Mouse (Mus musculus) hindbrain, embryonic 14.5 days (tissue): Measurements from ENCODE around the gene Gm853. TPM values are rescaled to one million over a fixed set of nuclear protein-coding genes. Genes with fewer than 3 reads are reported as not detected.

Experiments used
- ATAC-seq: fragments of 200-750 bp; cut with Nextera tagmentation; 2 replicates; pipeline ENCODE4 v1.8.0; 2017; ENCODE audit warnings: moderate number of reproducible peaks, mild to moderate bottlenecking, moderate TSS enrichment, moderate library complexity; ENCODE audit not compliant: low FRiP score
- DNase-seq: peaks from one replicate; pipeline ENCODE4 v3.0.0-alpha.2; 2015; ENCODE audit warnings: low spot score
- H3K27ac ChIP-seq: fragments of 300-500 bp; sonication (generic); 2 replicates; pipeline ENCODE4 v1.5.1; 2014; ENCODE audit warnings: mild to moderate bottlenecking, moderate library complexity
- H3K27me3 ChIP-seq: fragments of 300-500 bp; sonication (generic); 2 replicates; pipeline ENCODE4 v1.6.1; 2014; ENCODE audit warnings: mild to moderate bottlenecking, low read length, mixed read lengths; ENCODE audit not compliant: control insufficient read depth, insufficient read depth
- H3K36me3 ChIP-seq: fragments of 300-500 bp; sonication (generic); replicated peaks from 2 replicates; pipeline ENCODE4 v1.6.1; 2014; ENCODE audit not compliant: control insufficient read depth, insufficient read depth
- H3K4me1 ChIP-seq: fragments of 300-500 bp; sonication (generic); replicated peaks from 2 replicates; pipeline ENCODE4 v1.6.1; 2014; ENCODE audit warnings: antibody characterized with exemption, low read length, mixed read lengths; ENCODE audit not compliant: control insufficient read depth, insufficient read depth
- H3K4me2 ChIP-seq: fragments of 300-500 bp; sonication (generic); replicated peaks from 2 replicates; pipeline ENCODE4 v1.6.1; 2014; ENCODE audit warnings: mild to moderate bottlenecking, moderate library complexity
- H3K4me3 ChIP-seq: fragments of 300-500 bp; sonication (generic); replicated peaks from 2 replicates; pipeline ENCODE4 v1.5.1; 2014; ENCODE audit warnings: mild to moderate bottlenecking, low read length
- H3K9ac ChIP-seq: fragments of 300-500 bp; sonication (generic); 2 replicates; pipeline ENCODE4 v1.6.1; 2014
- H3K9me3 ChIP-seq: fragments of 300-500 bp; sonication (generic); 2 replicates; pipeline ENCODE4 v1.6.1; 2016; ENCODE audit warnings: low read length; ENCODE audit not compliant: control insufficient read depth
- WGBS: fragments of 180-500 bp; shearing (Covaris S2); extraction: QIAGEN DNeasy Blood & Tissue Kit; methylation state at CpG from one replicate; pipeline ENCODE4 v1.1.7; 2014; 5-methylcytosine and 5-hydroxymethylcytosine counted together
- polyA plus RNA-seq: library from polyadenylated mRNA; unstranded; fragments of >200 nt; fragmentation: Nextera tagmentation; extraction: Ambion mirVana; gene quantifications from 2 replicates; pipeline ENCODE4 v1.2.1, GENCODE M21; 2014

Gm853 gene
- polyA plus RNA-seq, 1 experiment from 2014 or later: 2.4 TPM

- no peak for DNase-seq
- H3K27ac ChIP-seq: no peak overlapping the region
- H3K4me2 ChIP-seq: no peak overlapping the region
- H3K9me3 ChIP-seq: no peaks in the 10 kb centered on the region
- no peak overlapping the region for H3K9ac ChIP-seq
- no peaks in the 10 kb centered on the region for H3K27me3 ChIP-seq
- no peak overlapping the region for H3K4me3 ChIP-seq
- WGBS: 74% methylated on average over 4 of the region's 4 CpGs
- no peaks in the 10 kb centered on the region for H3K4me1 ChIP-seq
- no peaks in the 10 kb centered on the region for H3K36me3 ChIP-seq
- ATAC-seq: no peak
Observed at GRCm38 (mm10) chr4:130237607-130238006, 15.4 kb upstream of the Gm853 start.

GRCm38 (mm10) chr4:130236361-130236760 is 14.2 kb upstream of the Gm853 start:
- H3K36me3 ChIP-seq: no peaks in the 10 kb centered on the region
- H3K9me3 ChIP-seq: no peaks in the 10 kb centered on the region
- no peak overlapping the region for H3K4me2 ChIP-seq
- DNase-seq: no peak
- no peak for ATAC-seq
- WGBS: 57% methylated on average over 8 of the region's 8 CpGs
- H3K27ac ChIP-seq: no peak overlapping the region
- no peaks in the 10 kb centered on the region for H3K4me1 ChIP-seq
- H3K27me3 ChIP-seq: no peaks in the 10 kb centered on the region
- no peak overlapping the region for H3K9ac ChIP-seq
- no peak overlapping the region for H3K4me3 ChIP-seq

GRCm38 (mm10) chr4:130224071-130224470 is 1.9 kb upstream of the Gm853 start:
- Histone ChIP-seq H3K4me2 (no peak overlapping the region), H3K27me3 (no peaks in the 10 kb centered on the region), H3K4me1 (no peaks in the 10 kb centered on the region), H3K36me3 (no peaks in the 10 kb centered on the region), H3K9me3 (no peaks in the 10 kb centered on the region), H3K4me3 (no peak overlapping the region), H3K27ac (no peak overlapping the region), H3K9ac (no peak overlapping the region)
- DNase-seq: no peak
- ATAC-seq: no peak

GRCm38 (mm10) chr4:130220176-130220575 is 2.0 kb downstream of the Gm853 start:
- no peak overlapping the region for H3K9ac ChIP-seq
- H3K4me1 ChIP-seq: no peaks in the 10 kb centered on the region
- no peak overlapping the region for H3K4me2 ChIP-seq
- no peaks in the 10 kb centered on the region for H3K27me3 ChIP-seq
- no peaks in the 10 kb centered on the region for H3K36me3 ChIP-seq
- no peak overlapping the region for H3K4me3 ChIP-seq
- H3K9me3 ChIP-seq: no peaks in the 10 kb centered on the region
- ATAC-seq (no peak), DNase-seq (no peak)
- WGBS: 81% methylated on average over 9 of the region's 9 CpGs
- H3K27ac ChIP-seq: no peak overlapping the region

- Histone ChIP-seq H3K9me3 (no peaks in the 10 kb centered on the region), H3K36me3 (no peaks in the 10 kb centered on the region), H3K9ac (no peak overlapping the region), H3K4me3 (no peak overlapping the region), H3K27ac (no peak overlapping the region), H3K4me2 (no peak overlapping the region), H3K4me1 (no peaks in the 10 kb centered on the region), H3K27me3 (no peaks in the 10 kb centered on the region)
- DNase-seq (no peak), ATAC-seq (no peak)
- 89% methylated on average over 8 of the region's 8 CpGs for WGBS
Observed at GRCm38 (mm10) chr4:130215392-130215791, 6.8 kb downstream of the Gm853 start.

GRCm38 (mm10) chr4:130213857-130214256 is 8.3 kb downstream of the Gm853 start:
- no peak for ATAC-seq

GRCm38 (mm10) chr4:130213197-130213596 is 9.0 kb downstream of the Gm853 start:
- H3K9me3 ChIP-seq: no peaks in the 10 kb centered on the region
- 94% methylated on average over 4 of the region's 4 CpGs for WGBS

More at GRCm38 (mm10) chr4:130213857-130214256, 8.3 kb downstream of the Gm853 start:
- 81% methylated on average over 10 of the region's 10 CpGs for WGBS
- Histone ChIP-seq H3K27me3 (no peaks in the 10 kb centered on the region), H3K4me2 (no peak overlapping the region), H3K9me3 (no peaks in the 10 kb centered on the region), H3K9ac (no peak overlapping the region), H3K27ac (no peak overlapping the region), H3K4me1 (no peaks in the 10 kb centered on the region), H3K36me3 (no peaks in the 10 kb centered on the region), H3K4me3 (no peak overlapping the region)
- DNase-seq: no peak

GRCm38 (mm10) chr4:130212421-130212820 is 9.8 kb downstream of the Gm853 start:
- Histone ChIP-seq H3K4me3 (no peak overlapping the region), H3K9ac (no peak overlapping the region), H3K36me3 (no peaks in the 10 kb centered on the region), H3K27me3 (no peaks in the 10 kb centered on the region), H3K27ac (no peak overlapping the region), H3K9me3 (no peaks in the 10 kb centered on the region), H3K4me1 (no peaks in the 10 kb centered on the region), H3K4me2 (no peak overlapping the region)
- WGBS: 80% methylated on average over 7 of the region's 7 CpGs
- no peak for DNase-seq
- ATAC-seq: no peak

More at GRCm38 (mm10) chr4:130213197-130213596, 9.0 kb downstream of the Gm853 start:
- DNase-seq (no peak), ATAC-seq (no peak)
- Histone ChIP-seq H3K4me1 (no peaks in the 10 kb centered on the region), H3K36me3 (no peaks in the 10 kb centered on the region), H3K9ac (no peak overlapping the region), H3K4me2 (no peak overlapping the region), H3K4me3 (no peak overlapping the region), H3K27me3 (no peaks in the 10 kb centered on the region), H3K27ac (no peak overlapping the region)

- Histone ChIP-seq H3K4me1 (no peaks in the 10 kb centered on the region), H3K27me3 (no peaks in the 10 kb centered on the region), H3K36me3 (no peaks in the 10 kb centered on the region), H3K9me3 (no peaks in the 10 kb centered on the region), H3K27ac (no peak overlapping the region), H3K9ac (no peak overlapping the region), H3K4me3 (no peak overlapping the region), H3K4me2 (no peak overlapping the region)
- DNase-seq (no peak), ATAC-seq (no peak)
- WGBS: 100% methylated on average over 2 of the region's 2 CpGs
Observed at GRCm38 (mm10) chr4:130211870-130212269, 10.3 kb downstream of the Gm853 start.
